8 mouse cellular contexts compared by ENCODE assay signal in the genomic region with DNA sequence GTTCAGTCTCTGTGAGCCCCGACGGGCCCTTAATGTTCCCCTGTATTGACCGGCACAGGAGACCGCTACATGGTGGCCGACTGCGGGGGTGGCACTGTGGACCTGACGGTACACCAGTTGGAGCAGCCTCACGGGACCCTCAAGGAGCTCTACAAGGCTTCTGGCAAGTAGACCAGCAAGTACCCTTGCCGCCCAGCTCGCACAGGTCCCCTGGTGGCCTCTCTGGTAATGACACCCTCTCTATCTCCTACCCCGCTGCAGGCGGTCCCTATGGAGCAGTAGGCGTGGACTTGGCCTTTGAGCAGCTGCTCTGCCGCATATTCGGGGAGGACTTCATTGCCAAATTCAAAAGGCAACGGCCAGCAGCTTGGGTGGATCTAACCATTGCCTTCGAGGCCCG. TPM values are rescaled to one million over a fixed set of nuclear protein-coding genes. Genes with fewer than 3 reads are reported as not detected.
DNase-seq lines count a peak whose midpoint lies in the region; ATAC-seq and TF ChIP-seq lines count a peak whose summit lies in the region.

No protein-coding gene starts in this region.

- H3K27ac ChIP-seq in CH12.LX (ENCODE audit: insufficient read depth, low read depth) = no peak overlapping the region
- no peak overlapping the region for H3K27ac ChIP-seq in forebrain, embryonic 14.5 days (ENCODE audit: low read depth, low read length)
- no peak overlapping the region for H3K27ac ChIP-seq in lung, postnatal 0 days (ENCODE audit: low read length)

- DNase-seq in CH12.LX (ENCODE audit: extremely low read depth) = peak; percentile 53
- DNase-seq in adrenal gland, postnatal 25 days = peak; percentile 72
- peak; percentile 49 for DNase-seq in forebrain, embryonic 14.5 days (ENCODE audit: low spot score)
- peak; percentile 75 for DNase-seq in heart, postnatal 25 days (ENCODE audit: low spot score)
- DNase-seq in layer of hippocampus, adult 9-10 months (ENCODE audit: low spot score) = peak; percentile 32
- peak; percentile 84 for DNase-seq in lung, postnatal 0 days (ENCODE audit: low spot score)
- DNase-seq in ovary, postnatal 36 days (ENCODE audit: low spot score) = peak; percentile 78
- peak; percentile 88 for DNase-seq in thymus, postnatal 4 days

- H3K27me3 ChIP-seq in CH12.LX (replicated peaks) = no peaks in the 10 kb centered on the region
- no peaks in the 10 kb centered on the region for H3K27me3 ChIP-seq in forebrain, embryonic 14.5 days (replicated peaks; ENCODE audit: control insufficient read depth, insufficient read depth, low read length)
- H3K27me3 ChIP-seq in lung, postnatal 0 days (replicated peaks; ENCODE audit: insufficient read depth, low read length) = no peaks in the 10 kb centered on the region

- dilution Hi-C loops in CH12.LX (cut with MboI; ENCODE audit: extremely low pct_ligation_motif_present, extremely low pct_unique_long_range_greater_than_20kb, low sequenced_read_pairs) = no loop called here

- no peak overlapping the region for H3K4me2 ChIP-seq in CH12.LX (ENCODE audit: insufficient read depth, low read depth, poor library complexity, severe bottlenecking)
- H3K4me2 ChIP-seq in forebrain, embryonic 14.5 days (ENCODE audit: low read length) = no peak overlapping the region
- peak overlapping the region; percentile 32; the same call in 1 of the 2 replicates for H3K4me2 ChIP-seq in lung, postnatal 0 days (replicated peaks; ENCODE audit: low read depth, low read length)

- no peaks in the 10 kb centered on the region for H3K79me2 ChIP-seq in CH12.LX (replicated peaks; ENCODE audit: control insufficient read depth, extremely low read depth, insufficient read depth, poor library complexity, severe bottlenecking)

- TF ChIP-seq POLR2A in CH12.LX (IDR thresholded peaks at IDR 0.05; ENCODE audit: low read depth, low read length) = no peak

- H3K9me3 ChIP-seq in CH12.LX (replicated peaks; ENCODE audit: low read length) = no peaks in the 10 kb centered on the region
- H3K9me3 ChIP-seq in forebrain, embryonic 14.5 days (replicated peaks; ENCODE audit: control insufficient read depth, low read length) = no peaks in the 10 kb centered on the region
- no peaks in the 10 kb centered on the region for H3K9me3 ChIP-seq in lung, postnatal 0 days (ENCODE audit: low read length)

- WGBS in forebrain, embryonic 14.5 days = 28% methylated on average over 18 of the region's 18 CpGs
- 30% methylated on average over 18 of the region's 18 CpGs for WGBS in lung, postnatal 0 days

- H3K4me1 ChIP-seq in CH12.LX (ENCODE audit: control insufficient read depth in 1 of 2, insufficient read depth in 2 of 2) = 0 out of 4 replicates have a peak, but pooled peaks cover 0 to 2% of the 10 kb centered on the region in 2 experiments
- no peaks in the 10 kb centered on the region for H3K4me1 ChIP-seq in forebrain, embryonic 14.5 days (ENCODE audit: control insufficient read depth, insufficient read depth, low read length)
- peaks cover 7% of the 10 kb centered on the region; the same call in 1 of the 2 replicates for H3K4me1 ChIP-seq in lung, postnatal 0 days (ENCODE audit: insufficient read depth, low read depth, low read length)

- intact Hi-C loops in heart, postnatal 25 days (cut with DNase I) = no loop called here

- TF ChIP-seq RAD21 in CH12.LX (IDR thresholded peaks at IDR 0.05; ENCODE audit: low read depth, low read length) = peak; percentile 59

- TF ChIP-seq CTCF in CH12.LX (conservative IDR thresholded peaks at IDR 0.05 in 1 of 2, IDR thresholded peaks at IDR 0.05 in 1 of 2; ENCODE audit: low read depth in 2 of 2, low read length in 2 of 2) = peak; percentile 44 to 75
- TF ChIP-seq CTCF in lung, postnatal 0 days (IDR thresholded peaks at IDR 0.05) = peak; percentile 92

- peaks cover 29 to 75% of the 10 kb centered on the region in 2 experiments for H3K36me3 ChIP-seq in CH12.LX (replicated peaks in 1 of 2; ENCODE audit: control insufficient read depth in 1 of 2, insufficient read depth in 1 of 2, low read length in 1 of 2)
- H3K36me3 ChIP-seq in forebrain, embryonic 14.5 days (ENCODE audit: control insufficient read depth, insufficient read depth, low read length) = peaks cover 39% of the 10 kb centered on the region
- peaks cover 15% of the 10 kb centered on the region for H3K36me3 ChIP-seq in lung, postnatal 0 days (ENCODE audit: insufficient read depth, low read length)

- no peak for TF ChIP-seq EP300 in CH12.LX (IDR thresholded peaks at IDR 0.05; ENCODE audit: low read length)
- TF ChIP-seq EP300 in lung, postnatal 0 days (IDR thresholded peaks at IDR 0.05) = no peak

- H3K9ac ChIP-seq in CH12.LX (ENCODE audit: insufficient read depth, low read depth) = no peak overlapping the region
- no peak overlapping the region for H3K9ac ChIP-seq in forebrain, embryonic 14.5 days (ENCODE audit: low read length)
- no peak overlapping the region for H3K9ac ChIP-seq in lung, postnatal 0 days (replicated peaks; ENCODE audit: low read depth)

- ATAC-seq in forebrain, embryonic 14.5 days = peak; percentile 33
- peak; percentile 78 for ATAC-seq in lung, postnatal 0 days

- in situ Hi-C loops in CH12.LX (cut with MboI; ENCODE audit: low pct_ligation_motif_present, low pct_unique_long_range_greater_than_20kb, low sequenced_read_pairs) = no loop called here

- no peak overlapping the region for H3K4me3 ChIP-seq in CH12.LX (replicated peaks in 1 of 3; ENCODE audit: low read depth in 2 of 3, low read length in 2 of 3, poor library complexity in 1 of 3)
- H3K4me3 ChIP-seq in forebrain, embryonic 14.5 days (ENCODE audit: low read depth, low read length) = no peak overlapping the region
- H3K4me3 ChIP-seq in lung, postnatal 0 days (ENCODE audit: low read depth, low read length) = no peak overlapping the region

TF ChIP-seq in CH12.LX, 34 proteins besides CTCF, POLR2A, EP300 and RAD21:
- TF ChIP-seq POLR2AphosphoS2 (IDR thresholded peaks at IDR 0.05; ENCODE audit: low read depth, low read length) (no peak), MAZ (IDR thresholded peaks at IDR 0.05; ENCODE audit: low read depth, low read length) (no peak), SMC3 (IDR thresholded peaks at IDR 0.05; ENCODE audit: low read depth, low read length) (peak; percentile 76)

RNA-seq across cellular contexts. Expression of a gene that starts 9.3 kb away (rescaled TPM):
- not detected in 2 replicates for total RNA-seq in CH12.LX (2012; rRNA removed)
- total RNA-seq in CH12.LX (2014; rRNA removed) = not detected in 2 replicates
- polyA plus RNA-seq in CH12.LX (2012; ENCODE audit: insufficient read length, low read depth) = not detected in 2 replicates
- not detected in 2 replicates for total RNA-seq in adrenal gland, postnatal 25 days (2021)
- polyA plus RNA-seq in forebrain, embryonic 14.5 days (2014; fragmentation: Nextera tagmentation; extraction: Ambion mirVana) = not detected in 2 replicates
- not detected for total RNA-seq in heart, postnatal 25 days (2021)
- not detected in 2 replicates for polyA plus RNA-seq in lung, postnatal 0 days (2015; fragmentation: Nextera tagmentation; extraction: Ambion mirVana)

RNA-seq across cellular contexts. Expression of a gene that starts 15.5 kb away (rescaled TPM):
- total RNA-seq in CH12.LX (2012; rRNA removed) = 1.3 and 1.7 TPM in 2 replicates
- 0.24 and 0.56 TPM in 2 replicates for total RNA-seq in CH12.LX (2014; rRNA removed)
- 2.0 TPM in 2 replicates for polyA plus RNA-seq in CH12.LX (2012; ENCODE audit: insufficient read length, low read depth)
- total RNA-seq in adrenal gland, postnatal 25 days (2021) = 10.8 and 12.2 TPM in 2 replicates
- polyA plus RNA-seq in forebrain, embryonic 14.5 days (2014; fragmentation: Nextera tagmentation; extraction: Ambion mirVana) = 1.6 and 1.8 TPM in 2 replicates
- total RNA-seq in heart, postnatal 25 days (2021) = 10 to 100 TPM; 32.5 to 43.1 TPM
- polyA plus RNA-seq in lung, postnatal 0 days (2015; fragmentation: Nextera tagmentation; extraction: Ambion mirVana) = 16.7 and 17.9 TPM in 2 replicates

RNA-seq across cellular contexts. Expression of a gene that starts 17.3 kb away (rescaled TPM):
- total RNA-seq in CH12.LX (2012; rRNA removed) (25.3 and 36.5 TPM in 2 replicates), CH12.LX (2014; rRNA removed) (11.2 and 16.0 TPM in 2 replicates)
- 40.0 and 43.0 TPM in 2 replicates for polyA plus RNA-seq in CH12.LX (2012; ENCODE audit: insufficient read length, low read depth)
- total RNA-seq in adrenal gland, postnatal 25 days (2021) = 59.8 and 74.8 TPM in 2 replicates
- polyA plus RNA-seq in forebrain, embryonic 14.5 days (2014; fragmentation: Nextera tagmentation; extraction: Ambion mirVana) = 110 and 112 TPM in 2 replicates
- total RNA-seq in heart, postnatal 25 days (2021) = 10 to 100 TPM; 11.5 to 12.2 TPM
- polyA plus RNA-seq in lung, postnatal 0 days (2015; fragmentation: Nextera tagmentation; extraction: Ambion mirVana) = 28.3 and 32.8 TPM in 2 replicates

RNA-seq across cellular contexts. Expression of a gene that starts 37.3 kb away (rescaled TPM):
- 24.4 and 26.8 TPM in 2 replicates for total RNA-seq in CH12.LX (2012; rRNA removed)
- total RNA-seq in CH12.LX (2014; rRNA removed) = 17.3 and 18.1 TPM in 2 replicates
- 26.1 and 26.6 TPM in 2 replicates for polyA plus RNA-seq in CH12.LX (2012; ENCODE audit: insufficient read length, low read depth)
- 52.9 and 66.5 TPM in 2 replicates for total RNA-seq in adrenal gland, postnatal 25 days (2021)
- polyA plus RNA-seq in forebrain, embryonic 14.5 days (2014; fragmentation: Nextera tagmentation; extraction: Ambion mirVana) = 9.3 and 9.7 TPM in 2 replicates
- total RNA-seq in heart, postnatal 25 days (2021) = 10 to 100 TPM; 76.6 to 80.9 TPM
- 13.2 and 14.9 TPM in 2 replicates for polyA plus RNA-seq in lung, postnatal 0 days (2015; fragmentation: Nextera tagmentation; extraction: Ambion mirVana)

RNA-seq across cellular contexts. Expression of a gene that starts 44.2 kb away (rescaled TPM):
- 11.6 and 14.4 TPM in 2 replicates for total RNA-seq in CH12.LX (2012; rRNA removed)
- 23.3 and 24.0 TPM in 2 replicates for total RNA-seq in CH12.LX (2014; rRNA removed)
- polyA plus RNA-seq in CH12.LX (2012; ENCODE audit: insufficient read length, low read depth) = 21.3 and 22.8 TPM in 2 replicates
- total RNA-seq in adrenal gland, postnatal 25 days (2021) = 8.3 and 10.8 TPM in 2 replicates
- polyA plus RNA-seq in forebrain, embryonic 14.5 days (2014; fragmentation: Nextera tagmentation; extraction: Ambion mirVana) = 30.0 and 32.0 TPM in 2 replicates
- total RNA-seq in heart, postnatal 25 days (2021) = 1 to 10 TPM; 6.1 to 8.1 TPM
- polyA plus RNA-seq in lung, postnatal 0 days (2015; fragmentation: Nextera tagmentation; extraction: Ambion mirVana) = 36.5 and 38.7 TPM in 2 replicates

Comparison
In these comparisons a context has a peak if more than half of its experiments do, and no peak if none do; other contexts are left out.
1. DNase-seq: peak in every context shown above with its lines; median percentile 88 in thymus, postnatal 4 days; 84 in lung, postnatal 0 days; 78 in ovary, postnatal 36 days; 75 in heart, postnatal 25 days; 72 in adrenal gland, postnatal 25 days; 53 in CH12.LX; 49 in forebrain, embryonic 14.5 days; 32 in layer of hippocampus, adult 9-10 months.